Mouse (Mus musculus): ENCODE results near the gene Nbeal2. TPM values are rescaled to one million over a fixed set of nuclear protein-coding genes. Genes with fewer than 3 reads are reported as not detected.

The Nbeal2 gene
- total and polyA plus RNA-seq, 2 experiments = 2.1 to 11.6 TPM

- TF ChIP-seq POLR2A (IDR thresholded peaks at IDR 0.05; ENCODE audit: extremely low read depth, insufficient read depth, low read length) (no peak), CTCF (IDR thresholded peaks at IDR 0.05; ENCODE audit: low read depth, low read length) (no peak)
- Histone ChIP-seq H3K9ac (ENCODE audit: low read depth, low read length) (no peak overlapping the region), H3K27ac (replicated peaks; ENCODE audit: insufficient read depth, low read depth, low read length) (0 out of 2 replicates have a peak overlapping the region, but pooled peaks have one; percentile 4), H3K4me3 (ENCODE audit: insufficient read depth, low read depth, low read length) (no peak overlapping the region), H3K79me2 (ENCODE audit: control insufficient read depth, insufficient read depth, low read length) (no peaks in the 10 kb centered on the region), H3K27me3 (ENCODE audit: control insufficient read depth, insufficient read depth, low read length) (no peaks in the 10 kb centered on the region), H3K36me3 (ENCODE audit: control insufficient read depth, insufficient read depth, low read length) (peaks cover 10% of the 10 kb centered on the region), H3K4me1 (ENCODE audit: control insufficient read depth, insufficient read depth, low read length) (peaks cover 4% of the 10 kb centered on the region; the same call in 1 of the 2 replicates)
- DNase-seq (ENCODE audit: extremely low read depth, low read depth, low spot score) = no peak
- WGBS = 84% methylated on average over 8 of the region's 8 CpGs
Measured at GRCm38 (mm10) chr9:110623416-110624195, 30.4 kb downstream of the Nbeal2 start.

GRCm38 (mm10) chr9:110622621-110623219, 31.2 kb downstream of the Nbeal2 start:
- Histone ChIP-seq H3K36me3 (ENCODE audit: control insufficient read depth, insufficient read depth, low read length) (peaks cover 17% of the 10 kb centered on the region), H3K9ac (ENCODE audit: low read depth, low read length) (no peak overlapping the region), H3K79me2 (ENCODE audit: control insufficient read depth, insufficient read depth, low read length) (no peaks in the 10 kb centered on the region), H3K27ac (replicated peaks; ENCODE audit: insufficient read depth, low read depth, low read length) (no peak overlapping the region), H3K4me1 (ENCODE audit: control insufficient read depth, insufficient read depth, low read length) (peaks cover 4% of the 10 kb centered on the region; the same call in 1 of the 2 replicates), H3K27me3 (ENCODE audit: control insufficient read depth, insufficient read depth, low read length) (no peaks in the 10 kb centered on the region), H3K4me3 (ENCODE audit: insufficient read depth, low read depth, low read length) (no peak overlapping the region)
- TF ChIP-seq POLR2A (IDR thresholded peaks at IDR 0.05; ENCODE audit: extremely low read depth, insufficient read depth, low read length) (no peak), CTCF (IDR thresholded peaks at IDR 0.05; ENCODE audit: low read depth, low read length) (no peak)
- DNase-seq (ENCODE audit: extremely low read depth, low read depth, low spot score) = peak; percentile 49
- 60% methylated on average over 12 of the region's 12 CpGs for WGBS

GRCm38 (mm10) chr9:110620685-110621084, 33.3 kb downstream of the Nbeal2 start:
- 94% methylated on average over 7 of the region's 7 CpGs for WGBS
- H3K36me3 ChIP-seq (ENCODE audit: control insufficient read depth, insufficient read depth, low read length) = peaks cover 22% of the 10 kb centered on the region
- TF ChIP-seq CTCF (IDR thresholded peaks at IDR 0.05; ENCODE audit: low read depth, low read length) = no peak
- no peak for TF ChIP-seq POLR2A (IDR thresholded peaks at IDR 0.05; ENCODE audit: extremely low read depth, insufficient read depth, low read length)

GRCm38 (mm10) chr9:110620180-110620579, 33.8 kb downstream of the Nbeal2 start:
- WGBS = 83% methylated on average over 7 of the region's 7 CpGs
- Histone ChIP-seq H3K79me2 (ENCODE audit: control insufficient read depth, insufficient read depth, low read length) (no peaks in the 10 kb centered on the region), H3K27ac (replicated peaks; ENCODE audit: insufficient read depth, low read depth, low read length) (no peak overlapping the region), H3K27me3 (ENCODE audit: control insufficient read depth, insufficient read depth, low read length) (no peaks in the 10 kb centered on the region), H3K9ac (ENCODE audit: low read depth, low read length) (no peak overlapping the region), H3K4me1 (ENCODE audit: control insufficient read depth, insufficient read depth, low read length) (peaks cover 3% of the 10 kb centered on the region; the same call in 1 of the 2 replicates), H3K4me3 (ENCODE audit: insufficient read depth, low read depth, low read length) (no peak overlapping the region), H3K36me3 (ENCODE audit: control insufficient read depth, insufficient read depth, low read length) (peaks cover 25% of the 10 kb centered on the region)
- DNase-seq (ENCODE audit: extremely low read depth, low read depth, low spot score) = no peak
- TF ChIP-seq POLR2A (IDR thresholded peaks at IDR 0.05; ENCODE audit: extremely low read depth, insufficient read depth, low read length) (no peak), CTCF (IDR thresholded peaks at IDR 0.05; ENCODE audit: low read depth, low read length) (peak; percentile 43; the same call in 1 of the 2 replicates)

More at GRCm38 (mm10) chr9:110620685-110621084, 33.3 kb downstream of the Nbeal2 start:
- no peaks in the 10 kb centered on the region for H3K27me3 ChIP-seq (ENCODE audit: control insufficient read depth, insufficient read depth, low read length)
- H3K9ac ChIP-seq (ENCODE audit: low read depth, low read length) = no peak overlapping the region
- no peak overlapping the region for H3K4me3 ChIP-seq (ENCODE audit: insufficient read depth, low read depth, low read length)
- H3K27ac ChIP-seq (replicated peaks; ENCODE audit: insufficient read depth, low read depth, low read length) = no peak overlapping the region
- no peaks in the 10 kb centered on the region for H3K79me2 ChIP-seq (ENCODE audit: control insufficient read depth, insufficient read depth, low read length)
- peaks cover 4% of the 10 kb centered on the region; the same call in 1 of the 2 replicates for H3K4me1 ChIP-seq (ENCODE audit: control insufficient read depth, insufficient read depth, low read length)
- no peak for DNase-seq (ENCODE audit: extremely low read depth, low read depth, low spot score)

DNA sequence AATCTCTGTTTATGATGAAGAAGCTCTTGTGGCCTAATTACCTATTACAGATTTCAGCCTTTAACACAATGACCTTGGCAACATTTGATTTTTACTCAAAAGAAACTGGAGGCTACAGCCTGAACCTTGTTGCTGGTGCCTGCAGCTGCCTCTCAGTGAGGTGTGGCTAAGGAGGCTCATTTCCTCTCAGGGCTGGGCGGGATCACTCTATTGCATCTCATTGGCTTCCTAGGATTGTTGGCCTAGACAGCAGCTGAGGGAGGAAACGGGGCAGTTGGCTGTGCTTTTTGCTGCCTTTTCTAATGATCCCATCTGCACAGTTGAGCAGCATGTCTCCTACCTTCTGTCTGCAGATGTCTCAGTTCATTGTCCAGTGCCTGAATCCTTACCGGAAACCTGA, 36.9 kb downstream of the Nbeal2 start:
- H3K4me3 ChIP-seq (ENCODE audit: insufficient read depth, low read depth, low read length) = no peak overlapping the region
- WGBS = 83% methylated on average over 3 of the region's 3 CpGs
- H3K9ac ChIP-seq (ENCODE audit: low read depth, low read length) = no peak overlapping the region
- H3K27ac ChIP-seq (replicated peaks; ENCODE audit: insufficient read depth, low read depth, low read length) = no peak overlapping the region
- DNase-seq (ENCODE audit: extremely low read depth, low read depth, low spot score) = no peak
- peaks cover 49% of the 10 kb centered on the region for H3K36me3 ChIP-seq (ENCODE audit: control insufficient read depth, insufficient read depth, low read length)
- H3K79me2 ChIP-seq (ENCODE audit: control insufficient read depth, insufficient read depth, low read length) = no peaks in the 10 kb centered on the region
- no peak for TF ChIP-seq CTCF (IDR thresholded peaks at IDR 0.05; ENCODE audit: low read depth, low read length)
- TF ChIP-seq POLR2A (IDR thresholded peaks at IDR 0.05; ENCODE audit: extremely low read depth, insufficient read depth, low read length) = no peak
- no peaks in the 10 kb centered on the region for H3K4me1 ChIP-seq (ENCODE audit: control insufficient read depth, insufficient read depth, low read length)
- no peaks in the 10 kb centered on the region for H3K27me3 ChIP-seq (ENCODE audit: control insufficient read depth, insufficient read depth, low read length)
